Mouse (Mus musculus) liver, embryonic 13.5 days (tissue): ENCODE results near the gene Fbln2. TPM values are rescaled to one million over a fixed set of nuclear protein-coding genes. Genes with fewer than 3 reads are reported as not detected.

Experiments
- polyA plus RNA-seq: library from polyadenylated mRNA; unstranded; fragments of >200 nt; fragmentation: Nextera tagmentation; extraction: Ambion mirVana; gene quantifications from 2 replicates; pipeline ENCODE4 v1.2.1, GENCODE M21; 2015

Gene Fbln2
- polyA plus RNA-seq, 1 experiment from 2014 or later = 8.7 TPM

Other genes with a start within 250 kb of the Fbln2 start
- gene Iqsec1, start 223.8 kb upstream of the Fbln2 start, polyA plus RNA-seq = 2.6 and 3.4 TPM in 2 replicates
- gene Nup210, start 95.6 kb upstream of the Fbln2 start, polyA plus RNA-seq = 28.5 and 34.3 TPM in 2 replicates
- 5.6 and 6.0 TPM in 2 replicates for gene Hdac11, start 55.8 kb upstream of the Fbln2 start, polyA plus RNA-seq
- not detected in 2 replicates for gene Wnt7a, start 198.9 kb downstream of the Fbln2 start, polyA plus RNA-seq